Mouse (Mus musculus) hindbrain, embryonic 16.5 days (tissue): ENCODE results near the gene Rmdn2. TPM values are rescaled to one million over a fixed set of nuclear protein-coding genes. Genes with fewer than 3 reads are reported as not detected.

ENCODE experiments used
- ATAC-seq: fragments of 200-750 bp; cut with Nextera tagmentation; 2 replicates; pipeline ENCODE4 v1.8.0; 2017; ENCODE audit warnings: moderate TSS enrichment, moderate library complexity
- H3K27ac ChIP-seq: fragments of 300-500 bp; sonication (generic); 2 replicates; pipeline ENCODE4 v1.5.1; 2014; ENCODE audit warnings: low read depth, mild to moderate bottlenecking, control low read depth, low read length, moderate library complexity
- H3K27me3 ChIP-seq: fragments of 300-500 bp; sonication (generic); replicated peaks from 2 replicates; pipeline ENCODE4 v1.6.1; 2014; ENCODE audit warnings: low read length; ENCODE audit not compliant: control insufficient read depth, insufficient read depth
- H3K36me3 ChIP-seq: fragments of 300-500 bp; sonication (generic); 2 replicates; pipeline ENCODE4 v1.6.1; 2014; ENCODE audit warnings: mild to moderate bottlenecking, low read length, moderate library complexity, mixed read lengths; ENCODE audit not compliant: control insufficient read depth, insufficient read depth
- H3K4me1 ChIP-seq: fragments of 300-500 bp; sonication (generic); 2 replicates; pipeline ENCODE4 v1.6.1; 2014; ENCODE audit warnings: low read depth, low read length; ENCODE audit not compliant: control insufficient read depth, insufficient read depth
- H3K4me2 ChIP-seq: fragments of 300-500 bp; sonication (generic); 2 replicates; pipeline ENCODE4 v1.6.1; 2014; ENCODE audit warnings: mild to moderate bottlenecking, low read length, control low read depth, moderate library complexity
- H3K4me3 ChIP-seq: fragments of 300-500 bp; sonication (generic); 2 replicates; pipeline ENCODE4 v1.5.1; 2014; ENCODE audit warnings: mild to moderate bottlenecking, low read length, control low read depth, moderate library complexity
- H3K9ac ChIP-seq: fragments of 300-500 bp; sonication (generic); 2 replicates; pipeline ENCODE4 v1.6.1; 2014; ENCODE audit warnings: low read depth, mild to moderate bottlenecking, control low read depth, low read length, moderate library complexity
- H3K9me3 ChIP-seq: fragments of 300-500 bp; sonication (generic); 2 replicates; pipeline ENCODE4 v1.6.1; 2014; ENCODE audit warnings: mild to moderate bottlenecking, low read length, moderate library complexity; ENCODE audit not compliant: control insufficient read depth
- WGBS: fragments of 180-500 bp; shearing (Covaris S2); extraction: QIAGEN DNeasy Blood & Tissue Kit; methylation state at CpG from one replicate; pipeline ENCODE4 v1.1.7; 2014; 5-methylcytosine and 5-hydroxymethylcytosine counted together
- polyA plus RNA-seq: library from polyadenylated mRNA; unstranded; fragments of >200 nt; fragmentation: Nextera tagmentation; extraction: Ambion mirVana; gene quantifications from 2 replicates; pipeline ENCODE4 v1.2.1, GENCODE M21; 2015

Rmdn2 gene
- polyA plus RNA-seq, 1 experiment from 2014 or later = 9.6 TPM

DNA sequence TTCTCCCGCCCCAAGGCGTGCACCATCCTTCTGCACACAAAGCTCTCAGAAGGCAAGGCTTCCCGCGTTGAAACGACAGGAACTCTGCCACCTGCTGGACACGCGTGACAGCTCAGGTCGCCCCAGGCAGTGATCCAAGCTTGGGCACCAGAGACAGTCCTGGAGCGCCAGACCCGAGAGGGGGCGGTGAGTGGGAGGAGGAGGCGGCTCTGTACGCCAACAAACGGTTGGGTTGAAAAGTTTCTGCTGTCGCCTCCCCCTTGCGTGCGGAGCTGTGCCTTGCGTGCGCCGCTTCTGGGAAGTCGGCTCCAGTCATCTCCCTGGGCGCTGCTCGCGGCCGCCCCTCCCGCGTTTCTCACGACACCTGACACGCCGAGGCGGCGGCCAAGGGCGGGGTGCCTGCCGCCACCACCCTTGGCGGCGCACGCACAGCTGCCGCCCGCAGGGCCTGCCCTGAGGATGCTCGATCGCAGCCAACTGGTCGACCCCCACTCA is 104.0 kb downstream of the Rmdn2 start:
- Histone ChIP-seq H3K9ac (peak overlapping the region; percentile 67), H3K4me1 (peaks cover 24% of the 10 kb centered on the region), H3K27me3 (peaks cover 24% of the 10 kb centered on the region), H3K4me2 (peak overlapping the region; percentile 96), H3K27ac (no peak overlapping the region), H3K36me3 (no peaks in the 10 kb centered on the region), H3K4me3 (peak overlapping the region; percentile 49), H3K9me3 (no peaks in the 10 kb centered on the region)
- WGBS = under 1% methylated on average over 42 of the region's 42 CpGs
- peak; percentile 87 for ATAC-seq

DNA sequence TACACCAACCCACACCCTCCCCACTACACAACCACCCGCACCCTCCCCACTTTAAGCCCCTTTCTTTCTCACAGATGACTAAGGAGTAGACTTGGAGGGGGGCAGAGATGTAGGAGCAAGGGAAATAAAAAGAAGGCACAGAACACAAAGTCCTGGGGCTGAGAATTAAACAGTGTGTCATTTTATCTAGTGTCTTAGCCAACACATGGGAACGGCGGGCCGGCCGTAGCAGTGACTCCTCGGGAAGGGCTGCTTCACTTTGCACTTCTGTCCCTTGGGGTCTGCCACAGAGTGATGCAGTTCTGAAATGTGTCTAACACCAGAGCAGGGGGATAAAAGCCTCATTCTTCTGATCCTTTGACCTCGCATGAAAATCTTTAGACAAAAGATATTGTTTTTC is 109.0 kb downstream of the Rmdn2 start:
- no peaks in the 10 kb centered on the region for H3K27me3 ChIP-seq
- H3K36me3 ChIP-seq = no peaks in the 10 kb centered on the region
- no peak overlapping the region for H3K4me3 ChIP-seq
- no peaks in the 10 kb centered on the region; the same call in 1 of the 2 replicates for H3K4me1 ChIP-seq
- no peak overlapping the region for H3K27ac ChIP-seq
- H3K9ac ChIP-seq = no peak overlapping the region
- H3K4me2 ChIP-seq = no peak overlapping the region
- WGBS = 78% methylated on average over 7 of the region's 7 CpGs
- no peaks in the 10 kb centered on the region for H3K9me3 ChIP-seq
- no peak for ATAC-seq

GRCm38 (mm10) chr17:79726613-79727012 is 115.0 kb downstream of the Rmdn2 start:
- WGBS = 88% methylated on average over 5 of the region's 5 CpGs
- no peak for ATAC-seq
- H3K27ac ChIP-seq = no peak overlapping the region

GRCm38 (mm10) chr17:79728053-79728584 is 116.5 kb downstream of the Rmdn2 start:
- no peak overlapping the region for H3K4me3 ChIP-seq
- no peak for ATAC-seq
- peaks cover 4% of the 10 kb centered on the region; the same call in 1 of the 2 replicates for H3K4me1 ChIP-seq
- no peak overlapping the region for H3K9ac ChIP-seq
- H3K27me3 ChIP-seq = no peaks in the 10 kb centered on the region
- no peaks in the 10 kb centered on the region for H3K36me3 ChIP-seq
- peak overlapping the region; percentile 42 for H3K4me2 ChIP-seq
- no peaks in the 10 kb centered on the region for H3K9me3 ChIP-seq
- H3K27ac ChIP-seq = no peak overlapping the region
- 36% methylated on average over 14 of the region's 14 CpGs for WGBS

More at GRCm38 (mm10) chr17:79726613-79727012, 115.0 kb downstream of the Rmdn2 start:
- Histone ChIP-seq H3K4me1 (peaks cover 4% of the 10 kb centered on the region; the same call in 1 of the 2 replicates), H3K9me3 (no peaks in the 10 kb centered on the region), H3K4me2 (no peak overlapping the region), H3K9ac (no peak overlapping the region), H3K36me3 (no peaks in the 10 kb centered on the region), H3K27me3 (no peaks in the 10 kb centered on the region), H3K4me3 (no peak overlapping the region)

- peak overlapping the region; percentile 42 for H3K4me2 ChIP-seq
- WGBS = 46% methylated on average over 16 of the region's 16 CpGs
- peaks cover 4% of the 10 kb centered on the region; the same call in 1 of the 2 replicates for H3K4me1 ChIP-seq
- ATAC-seq = no peak
- H3K27me3 ChIP-seq = no peaks in the 10 kb centered on the region
- no peak overlapping the region for H3K4me3 ChIP-seq
- H3K9ac ChIP-seq = no peak overlapping the region
- H3K27ac ChIP-seq = no peak overlapping the region
- H3K9me3 ChIP-seq = no peaks in the 10 kb centered on the region
- no peaks in the 10 kb centered on the region for H3K36me3 ChIP-seq
These were observed 117.2 kb downstream of the Rmdn2 start for GRCm38 (mm10) chr17:79728585-79729503.

DNA sequence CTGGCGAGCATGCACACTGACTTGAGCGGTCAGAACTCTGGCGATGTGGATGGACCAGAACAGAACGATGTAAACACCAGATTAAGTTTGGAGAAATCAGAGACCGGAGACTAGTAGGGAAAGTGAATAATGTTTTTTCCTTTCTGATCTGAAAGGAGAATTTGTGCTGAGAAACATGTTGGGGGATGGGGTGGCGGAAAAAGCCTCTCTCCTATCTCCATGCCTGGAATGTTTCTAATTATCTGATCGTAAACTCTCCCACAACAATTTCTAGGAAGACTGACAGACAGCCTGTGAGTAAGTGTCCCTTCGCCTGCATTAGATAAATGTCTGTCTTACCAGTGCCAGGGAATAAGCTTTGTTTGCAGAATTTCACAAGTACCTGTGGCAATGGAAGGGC is 119.3 kb downstream of the Rmdn2 start:
- Histone ChIP-seq H3K4me2 (no peak overlapping the region), H3K36me3 (no peaks in the 10 kb centered on the region), H3K27me3 (no peaks in the 10 kb centered on the region), H3K9me3 (no peaks in the 10 kb centered on the region), H3K4me1 (peaks cover 4% of the 10 kb centered on the region; the same call in 1 of the 2 replicates), H3K27ac (no peak overlapping the region), H3K4me3 (no peak overlapping the region), H3K9ac (no peak overlapping the region)
- no peak for ATAC-seq
- WGBS = 75% methylated on average over 8 of the region's 8 CpGs

- Histone ChIP-seq H3K9me3 (no peaks in the 10 kb centered on the region), H3K4me3 (no peak overlapping the region), H3K4me1 (peaks cover 4% of the 10 kb centered on the region; the same call in 1 of the 2 replicates), H3K27me3 (no peaks in the 10 kb centered on the region), H3K4me2 (no peak overlapping the region), H3K27ac (no peak overlapping the region; the same call in 1 of the 2 replicates), H3K36me3 (no peaks in the 10 kb centered on the region), H3K9ac (no peak overlapping the region)
- no peak for ATAC-seq
- 56% methylated on average over 4 of the region's 4 CpGs for WGBS
These were observed 121.4 kb downstream of the Rmdn2 start for GRCm38 (mm10) chr17:79733039-79733438.

DNA sequence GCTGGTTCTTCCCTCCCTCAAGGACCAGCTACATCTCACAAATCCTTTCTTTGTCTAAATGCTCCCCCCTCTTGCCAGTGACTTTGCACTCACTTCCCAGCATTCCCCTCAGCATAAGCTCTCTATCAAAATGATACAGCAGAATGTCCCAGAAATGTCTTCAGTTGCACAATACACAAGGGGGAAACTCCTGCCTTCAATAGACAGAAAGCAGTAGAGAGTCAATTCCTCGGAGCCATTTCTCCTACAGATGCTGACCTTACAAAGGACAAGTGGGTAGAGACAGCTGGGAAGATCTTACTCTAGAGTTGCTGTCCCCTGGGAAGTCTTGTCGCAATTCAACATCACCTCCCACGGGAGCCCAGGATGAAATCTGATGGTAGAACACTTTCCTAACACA is 125.9 kb downstream of the Rmdn2 start:
- Histone ChIP-seq H3K27ac (no peak overlapping the region), H3K27me3 (no peaks in the 10 kb centered on the region), H3K9me3 (no peaks in the 10 kb centered on the region), H3K9ac (no peak overlapping the region), H3K4me1 (no peaks in the 10 kb centered on the region), H3K36me3 (no peaks in the 10 kb centered on the region), H3K4me2 (no peak overlapping the region), H3K4me3 (no peak overlapping the region)
- 76% methylated on average over 3 of the region's 3 CpGs for WGBS
- ATAC-seq = no peak

DNA sequence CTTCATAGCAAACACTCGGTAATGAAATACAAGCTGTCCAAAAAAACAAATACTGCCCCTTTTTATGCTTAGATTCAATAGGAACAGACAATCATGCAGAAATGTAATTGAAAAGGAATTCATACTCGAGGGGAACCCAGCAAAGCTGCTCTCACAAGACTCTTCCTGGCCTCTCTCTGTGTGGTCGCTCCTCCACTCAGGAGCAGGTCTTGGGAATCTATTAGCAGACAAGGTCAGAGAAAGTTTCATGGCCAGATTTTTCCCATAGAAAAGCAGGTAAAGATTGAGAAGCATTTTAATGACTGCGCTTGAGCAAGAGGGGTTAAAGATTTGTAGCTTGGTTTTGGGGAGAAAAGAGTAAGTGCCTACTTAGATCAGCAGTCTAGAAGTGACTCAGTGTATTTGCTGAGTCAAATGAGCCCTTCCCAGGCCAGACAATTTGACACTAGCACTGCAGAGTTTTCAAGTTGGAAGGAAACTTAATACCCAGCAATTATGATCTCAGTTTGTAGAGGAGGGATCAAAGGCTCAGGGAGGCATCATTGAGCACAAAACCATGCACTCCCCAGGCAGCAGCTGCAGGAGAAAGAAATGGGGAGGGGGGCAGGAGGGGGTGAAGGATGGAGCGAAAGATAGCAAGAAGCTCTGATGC is 127.3 kb downstream of the Rmdn2 start:
- WGBS = 66% methylated on average over 5 of the region's 5 CpGs
- H3K27me3 ChIP-seq = no peaks in the 10 kb centered on the region
- ATAC-seq = no peak
- no peaks in the 10 kb centered on the region for H3K9me3 ChIP-seq
- no peak overlapping the region for H3K9ac ChIP-seq
- no peak overlapping the region for H3K4me3 ChIP-seq
- no peak overlapping the region for H3K27ac ChIP-seq
- no peaks in the 10 kb centered on the region for H3K36me3 ChIP-seq
- no peaks in the 10 kb centered on the region for H3K4me1 ChIP-seq
- no peak overlapping the region for H3K4me2 ChIP-seq
